Mouse (Mus musculus) midbrain, embryonic 11.5 days (tissue): Measurements from ENCODE around the gene Tarsl2. TPM values are rescaled to one million over a fixed set of nuclear protein-coding genes. Genes with fewer than 3 reads are reported as not detected.

ENCODE experiments used
- ATAC-seq: fragments of 200-750 bp; cut with Nextera tagmentation; 2 replicates; pipeline ENCODE4 v1.8.0; 2017; ENCODE audit warnings: moderate TSS enrichment, moderate library complexity; ENCODE audit not compliant: low FRiP score
- DNase-seq: peaks from one replicate; pipeline ENCODE4 v3.0.0; 2015; ENCODE audit warnings: low spot score; ENCODE audit errors: missing footprints
- H3K27ac ChIP-seq: fragments of 300-500 bp; sonication (generic); 2 replicates; pipeline ENCODE4 v1.5.1; 2014; ENCODE audit warnings: low read depth, low read length
- H3K27me3 ChIP-seq: fragments of 300-500 bp; sonication (generic); 2 replicates; pipeline ENCODE4 v1.6.1; 2014; ENCODE audit warnings: mild to moderate bottlenecking, low read length, moderate library complexity, mixed read lengths; ENCODE audit not compliant: control insufficient read depth, insufficient read depth
- H3K36me3 ChIP-seq: fragments of 300-500 bp; sonication (generic); 2 replicates; pipeline ENCODE4 v1.6.1; 2014; ENCODE audit warnings: mild to moderate bottlenecking, low read length, moderate library complexity, mixed read lengths; ENCODE audit not compliant: control insufficient read depth, insufficient read depth
- H3K4me1 ChIP-seq: fragments of 300-500 bp; sonication (generic); 2 replicates; pipeline ENCODE4 v1.6.1; 2014; ENCODE audit warnings: low read length; ENCODE audit not compliant: control insufficient read depth, insufficient read depth
- H3K4me2 ChIP-seq: fragments of 300-500 bp; sonication (generic); 2 replicates; pipeline ENCODE4 v1.6.1; 2014; ENCODE audit warnings: mild to moderate bottlenecking, moderate library complexity
- H3K4me3 ChIP-seq: fragments of 300-500 bp; sonication (generic); 2 replicates; pipeline ENCODE4 v1.5.1; 2014; ENCODE audit warnings: low read depth, low read length
- H3K9ac ChIP-seq: fragments of 300-500 bp; sonication (generic); 2 replicates; pipeline ENCODE4 v1.6.1; 2014; ENCODE audit warnings: low read length
- H3K9me3 ChIP-seq: fragments of 300-500 bp; sonication (generic); 2 replicates; pipeline ENCODE4 v1.6.1; 2016; ENCODE audit warnings: low read length; ENCODE audit not compliant: control insufficient read depth
- WGBS: fragments of 180-500 bp; shearing (Covaris S2); extraction: QIAGEN DNeasy Blood & Tissue Kit; methylation state at CpG from one replicate; pipeline ENCODE4 v1.1.7; 2014; 5-methylcytosine and 5-hydroxymethylcytosine counted together
- polyA plus RNA-seq: library from polyadenylated mRNA; unstranded; fragments of >200 nt; fragmentation: Nextera tagmentation; extraction: Ambion mirVana; gene quantifications from 2 replicates; pipeline ENCODE4 v1.2.1, GENCODE M21; 2014

Gene Tarsl2
- polyA plus RNA-seq, 1 experiment from 2014 or later = 12.0 TPM

- no peak overlapping the region for H3K27ac ChIP-seq
- ATAC-seq (no peak), DNase-seq (no peak)
- no peaks in the 10 kb centered on the region for H3K9me3 ChIP-seq
- H3K36me3 ChIP-seq = no peaks in the 10 kb centered on the region
- H3K4me1 ChIP-seq = no peaks in the 10 kb centered on the region
- H3K4me2 ChIP-seq = no peak overlapping the region
- H3K27me3 ChIP-seq = no peaks in the 10 kb centered on the region
- no peak overlapping the region for H3K4me3 ChIP-seq
- H3K9ac ChIP-seq = no peak overlapping the region
- 89% methylated on average over 3 of the region's 3 CpGs for WGBS
Observed at GRCm38 (mm10) chr7:65623330-65623729, 21.4 kb upstream of the Tarsl2 start.

GRCm38 (mm10) chr7:65625528-65625927 is 19.2 kb upstream of the Tarsl2 start:
- no peaks in the 10 kb centered on the region for H3K4me1 ChIP-seq
- no peak overlapping the region for H3K9ac ChIP-seq
- no peaks in the 10 kb centered on the region for H3K9me3 ChIP-seq
- no peak overlapping the region for H3K4me3 ChIP-seq
- peak; percentile 81 for DNase-seq
- H3K4me2 ChIP-seq = no peak overlapping the region
- WGBS = 52% methylated on average over 2 of the region's 2 CpGs
- H3K36me3 ChIP-seq = no peaks in the 10 kb centered on the region
- ATAC-seq = no peak
- H3K27ac ChIP-seq = no peak overlapping the region
- H3K27me3 ChIP-seq = no peaks in the 10 kb centered on the region

- Histone ChIP-seq H3K27ac (no peak overlapping the region), H3K36me3 (no peaks in the 10 kb centered on the region), H3K27me3 (no peaks in the 10 kb centered on the region), H3K9me3 (no peaks in the 10 kb centered on the region), H3K4me1 (no peaks in the 10 kb centered on the region), H3K4me2 (no peak overlapping the region), H3K4me3 (no peak overlapping the region), H3K9ac (no peak overlapping the region)
- 95% methylated on average over 1 of the region's 1 CpGs for WGBS
- ATAC-seq = no peak
- no peak for DNase-seq
Observed at GRCm38 (mm10) chr7:65629846-65630245, 14.9 kb upstream of the Tarsl2 start.

GRCm38 (mm10) chr7:65630661-65631060 is 14.0 kb upstream of the Tarsl2 start:
- ATAC-seq = no peak
- Histone ChIP-seq H3K4me2 (no peak overlapping the region), H3K4me1 (no peaks in the 10 kb centered on the region), H3K27me3 (no peaks in the 10 kb centered on the region), H3K9ac (no peak overlapping the region), H3K36me3 (no peaks in the 10 kb centered on the region), H3K9me3 (no peaks in the 10 kb centered on the region), H3K4me3 (no peak overlapping the region), H3K27ac (no peak overlapping the region)
- DNase-seq = peak; percentile 8
- 76% methylated on average over 5 of the region's 5 CpGs for WGBS

- DNase-seq = peak; percentile 41
Observed at GRCm38 (mm10) chr7:65635831-65636230, 8.9 kb upstream of the Tarsl2 start.

GRCm38 (mm10) chr7:65636356-65636880 is 8.3 kb upstream of the Tarsl2 start:
- Histone ChIP-seq H3K9ac (no peak overlapping the region), H3K4me2 (no peak overlapping the region), H3K9me3 (no peaks in the 10 kb centered on the region), H3K4me3 (no peak overlapping the region), H3K36me3 (no peaks in the 10 kb centered on the region), H3K27ac (no peak overlapping the region), H3K27me3 (no peaks in the 10 kb centered on the region), H3K4me1 (no peaks in the 10 kb centered on the region)
- ATAC-seq = no peak
- DNase-seq = peak; percentile 80
- 42% methylated on average over 7 of the region's 7 CpGs for WGBS

More at GRCm38 (mm10) chr7:65635831-65636230, 8.9 kb upstream of the Tarsl2 start:
- Histone ChIP-seq H3K4me3 (no peak overlapping the region), H3K9me3 (no peaks in the 10 kb centered on the region), H3K36me3 (no peaks in the 10 kb centered on the region), H3K4me2 (no peak overlapping the region), H3K9ac (no peak overlapping the region), H3K4me1 (no peaks in the 10 kb centered on the region), H3K27me3 (no peaks in the 10 kb centered on the region), H3K27ac (no peak overlapping the region)
- ATAC-seq = no peak
- WGBS = 86% methylated on average over 6 of the region's 6 CpGs

GRCm38 (mm10) chr7:65638170-65638770 is 6.4 kb upstream of the Tarsl2 start:
- Histone ChIP-seq H3K4me2 (no peak overlapping the region), H3K27me3 (peaks cover 2% of the 10 kb centered on the region; the same call in 1 of the 2 replicates), H3K36me3 (no peaks in the 10 kb centered on the region), H3K27ac (no peak overlapping the region), H3K4me1 (no peaks in the 10 kb centered on the region), H3K9ac (no peak overlapping the region), H3K4me3 (no peak overlapping the region), H3K9me3 (no peaks in the 10 kb centered on the region)
- DNase-seq = peak; percentile 71
- WGBS = 65% methylated on average over 7 of the region's 7 CpGs
- no peak for ATAC-seq

- Histone ChIP-seq H3K9me3 (no peaks in the 10 kb centered on the region), H3K27me3 (peaks cover 2% of the 10 kb centered on the region; the same call in 1 of the 2 replicates), H3K27ac (no peak overlapping the region), H3K9ac (no peak overlapping the region), H3K4me2 (no peak overlapping the region), H3K4me1 (no peaks in the 10 kb centered on the region), H3K4me3 (no peak overlapping the region), H3K36me3 (no peaks in the 10 kb centered on the region)
- DNase-seq (peak; percentile 51), ATAC-seq (no peak)
- WGBS = 83% methylated on average over 6 of the region's 6 CpGs
Observed at GRCm38 (mm10) chr7:65639821-65640382, 4.8 kb upstream of the Tarsl2 start.

- ATAC-seq = no peak
- H3K4me3 ChIP-seq = no peak overlapping the region
Observed at GRCm38 (mm10) chr7:65640672-65641071, 4.0 kb upstream of the Tarsl2 start.

More at GRCm38 (mm10) chr7:65640672-65641071, 4.0 kb upstream of the Tarsl2 start:
- Histone ChIP-seq H3K36me3 (no peaks in the 10 kb centered on the region), H3K27ac (no peak overlapping the region), H3K27me3 (peaks cover 2% of the 10 kb centered on the region; the same call in 1 of the 2 replicates), H3K9ac (no peak overlapping the region), H3K4me1 (peaks cover 3% of the 10 kb centered on the region), H3K4me2 (no peak overlapping the region), H3K9me3 (no peaks in the 10 kb centered on the region)
- DNase-seq = peak; percentile 37
- 84% methylated on average over 6 of the region's 6 CpGs for WGBS
